Mouse (Mus musculus): ENCODE measurements around the gene Gm12216. TPM values are rescaled to one million over a fixed set of nuclear protein-coding genes. Genes with fewer than 3 reads are reported as not detected.
"Not testable (repeated sequence)": the region's sequence is repeated elsewhere in the genome, so short reads cannot be mapped to it uniquely, and the experiment has no call there.

The Gm12216 gene
- polyA plus RNA-seq, 1 experiment from 2014 or later, result 0.41 TPM

GRCm38 (mm10) chr11:53891505-53892451, 32.7 kb upstream of the Gm12216 start, which contains the start of gene Slc22a5:
Slc22a5 (minus strand) TSS chr11:53891660.
- Histone ChIP-seq H3K4me2 (peak within 1 kb of the TSS; percentile 85), H3K9ac (peak within 1 kb of the TSS; percentile 69), H3K27ac (no peak within 1 kb of the TSS), H3K9me3 (replicated peaks) (no peaks in the 10 kb centered on the region), H3K27me3 (no peaks in the 10 kb centered on the region), H3K4me3 (peak within 1 kb of the TSS; percentile 54), H3K36me3 (ENCODE audit: poor library complexity, severe bottlenecking) (no peaks in the 10 kb centered on the region), H3K4me1 (peaks cover 13% of the 10 kb centered on the region)
- peak; percentile 99 for ATAC-seq
- WGBS, result 3% methylated on average over 62 of the region's 63 CpGs

GRCm38 (mm10) chr11:53890906-53891504, 31.9 kb upstream of the Gm12216 start:
- H3K9me3 ChIP-seq (replicated peaks), result no peaks in the 10 kb centered on the region
- H3K36me3 ChIP-seq (ENCODE audit: poor library complexity, severe bottlenecking), result no peaks in the 10 kb centered on the region
- H3K27me3 ChIP-seq, result no peaks in the 10 kb centered on the region
- WGBS, result 2% methylated on average over 33 of the region's 33 CpGs
- peak; percentile 2; the same call in 1 of the 2 replicates for ATAC-seq
- peak overlapping the region; percentile 54 for H3K4me3 ChIP-seq
- H3K27ac ChIP-seq, result no peak overlapping the region
- H3K4me2 ChIP-seq, result peak overlapping the region; percentile 85
- peaks cover 13% of the 10 kb centered on the region for H3K4me1 ChIP-seq
- H3K9ac ChIP-seq, result peak overlapping the region; percentile 69

GRCm38 (mm10) chr11:53890225-53890624, 31.2 kb upstream of the Gm12216 start:
- H3K27me3 ChIP-seq, result no peaks in the 10 kb centered on the region
- H3K36me3 ChIP-seq (ENCODE audit: poor library complexity, severe bottlenecking), result no peaks in the 10 kb centered on the region
- H3K4me1 ChIP-seq, result peaks cover 13% of the 10 kb centered on the region
- H3K9me3 ChIP-seq (replicated peaks), result no peaks in the 10 kb centered on the region
- no peak for ATAC-seq
- no peak overlapping the region for H3K27ac ChIP-seq
- H3K9ac ChIP-seq, result no peak overlapping the region
- H3K4me3 ChIP-seq, result no peak overlapping the region
- H3K4me2 ChIP-seq, result peak overlapping the region; percentile 85
- 86% methylated on average over 2 of the region's 2 CpGs for WGBS

GRCm38 (mm10) chr11:53889091-53889645, 30.1 kb upstream of the Gm12216 start:
- H3K36me3 ChIP-seq (ENCODE audit: poor library complexity, severe bottlenecking), result 0 out of 2 replicates have a peak, but pooled peaks cover 3% of the 10 kb centered on the region
- H3K9ac ChIP-seq, result no peak overlapping the region
- H3K27me3 ChIP-seq, result no peaks in the 10 kb centered on the region
- H3K27ac ChIP-seq, result no peak overlapping the region
- no peak overlapping the region for H3K4me3 ChIP-seq
- H3K9me3 ChIP-seq (replicated peaks), result no peaks in the 10 kb centered on the region
- peaks cover 13% of the 10 kb centered on the region for H3K4me1 ChIP-seq
- H3K4me2 ChIP-seq, result no peak overlapping the region
- 70% methylated on average over 4 of the region's 4 CpGs for WGBS
- ATAC-seq, result no peak

GRCm38 (mm10) chr11:53888242-53888641, 29.2 kb upstream of the Gm12216 start:
- Histone ChIP-seq H3K4me3 (no peak overlapping the region), H3K9ac (no peak overlapping the region)
- 88% methylated on average over 4 of the region's 4 CpGs for WGBS

GRCm38 (mm10) chr11:53883287-53883686, 24.2 kb upstream of the Gm12216 start:
- 92% methylated on average over 2 of the region's 2 CpGs for WGBS
- Histone ChIP-seq H3K36me3 (ENCODE audit: poor library complexity, severe bottlenecking) (0 out of 2 replicates have a peak, but pooled peaks cover 3% of the 10 kb centered on the region), H3K27me3 (no peaks in the 10 kb centered on the region), H3K4me1 (no peaks in the 10 kb centered on the region), H3K4me2 (no peak overlapping the region), H3K4me3 (no peak overlapping the region), H3K9me3 (replicated peaks) (no peaks in the 10 kb centered on the region), H3K27ac (no peak overlapping the region), H3K9ac (no peak overlapping the region)
- no peak for ATAC-seq

More at GRCm38 (mm10) chr11:53888242-53888641, 29.2 kb upstream of the Gm12216 start:
- Histone ChIP-seq H3K4me1 (peaks cover 13% of the 10 kb centered on the region), H3K9me3 (replicated peaks) (no peaks in the 10 kb centered on the region), H3K36me3 (ENCODE audit: poor library complexity, severe bottlenecking) (0 out of 2 replicates have a peak, but pooled peaks cover 3% of the 10 kb centered on the region), H3K27me3 (no peaks in the 10 kb centered on the region), H3K4me2 (no peak overlapping the region), H3K27ac (no peak overlapping the region)
- no peak for ATAC-seq

- H3K4me1 ChIP-seq; H3K4me2 ChIP-seq; H3K36me3 ChIP-seq (ENCODE audit: poor library complexity, severe bottlenecking); H3K4me3 ChIP-seq; ATAC-seq; H3K27ac ChIP-seq; H3K27me3 ChIP-seq; H3K9ac ChIP-seq; H3K9me3 ChIP-seq (replicated peaks): not testable (repeated sequence)
- 86% methylated on average over 5 of the region's 5 CpGs for WGBS
These were observed 19.0 kb upstream of the Gm12216 start for GRCm38 (mm10) chr11:53878096-53878495.

- H3K27ac ChIP-seq, result no peak overlapping the region
- WGBS, result 84% methylated on average over 4 of the region's 4 CpGs
- H3K9ac ChIP-seq, result no peak overlapping the region
- H3K4me3 ChIP-seq, result no peak overlapping the region
- no peak for ATAC-seq
- peaks cover 7% of the 10 kb centered on the region for H3K36me3 ChIP-seq (ENCODE audit: poor library complexity, severe bottlenecking)
- H3K4me2 ChIP-seq, result no peak overlapping the region
- H3K4me1 ChIP-seq, result no peaks in the 10 kb centered on the region
- H3K27me3 ChIP-seq, result no peaks in the 10 kb centered on the region
- H3K9me3 ChIP-seq (replicated peaks), result no peaks in the 10 kb centered on the region
These were observed 17.4 kb upstream of the Gm12216 start for GRCm38 (mm10) chr11:53876488-53876887.

- H3K4me3 ChIP-seq, result no peak overlapping the region
These were observed 15.7 kb upstream of the Gm12216 start for GRCm38 (mm10) chr11:53874706-53875105.

GRCm38 (mm10) chr11:53873909-53874704, 15.1 kb upstream of the Gm12216 start:
- WGBS, result 61% methylated on average over 5 of the region's 5 CpGs
- not testable (repeated sequence) for H3K9me3 ChIP-seq (replicated peaks)

More at GRCm38 (mm10) chr11:53874706-53875105, 15.7 kb upstream of the Gm12216 start:
- ATAC-seq, result no peak
- 78% methylated on average over 4 of the region's 4 CpGs for WGBS
- Histone ChIP-seq H3K36me3 (ENCODE audit: poor library complexity, severe bottlenecking) (peaks cover 13% of the 10 kb centered on the region), H3K9ac (no peak overlapping the region), H3K27ac (no peak overlapping the region), H3K9me3 (replicated peaks) (no peaks in the 10 kb centered on the region), H3K4me1 (no peaks in the 10 kb centered on the region), H3K4me2 (no peak overlapping the region), H3K27me3 (no peaks in the 10 kb centered on the region)

GRCm38 (mm10) chr11:53871786-53872507, 12.9 kb upstream of the Gm12216 start:
- Histone ChIP-seq H3K4me3 (no peak overlapping the region), H3K36me3 (ENCODE audit: poor library complexity, severe bottlenecking) (peaks cover 13% of the 10 kb centered on the region), H3K9me3 (replicated peaks) (no peaks in the 10 kb centered on the region), H3K27ac (no peak overlapping the region), H3K27me3 (no peaks in the 10 kb centered on the region), H3K9ac (no peak overlapping the region), H3K4me1 (no peaks in the 10 kb centered on the region), H3K4me2 (no peak overlapping the region)
- ATAC-seq, result no peak
- 91% methylated on average over 2 of the region's 2 CpGs for WGBS

More at GRCm38 (mm10) chr11:53873909-53874704, 15.1 kb upstream of the Gm12216 start:
- not testable (repeated sequence) for H3K27me3 ChIP-seq, H3K4me2 ChIP-seq, H3K9ac ChIP-seq, ATAC-seq, H3K4me3 ChIP-seq, H3K27ac ChIP-seq, H3K4me1 ChIP-seq
- peaks cover 13% of the 10 kb centered on the region for H3K36me3 ChIP-seq (ENCODE audit: poor library complexity, severe bottlenecking)
